Mouse (Mus musculus): Measurements from ENCODE around the gene Mlxip.

Gene Mlxip

DNA sequence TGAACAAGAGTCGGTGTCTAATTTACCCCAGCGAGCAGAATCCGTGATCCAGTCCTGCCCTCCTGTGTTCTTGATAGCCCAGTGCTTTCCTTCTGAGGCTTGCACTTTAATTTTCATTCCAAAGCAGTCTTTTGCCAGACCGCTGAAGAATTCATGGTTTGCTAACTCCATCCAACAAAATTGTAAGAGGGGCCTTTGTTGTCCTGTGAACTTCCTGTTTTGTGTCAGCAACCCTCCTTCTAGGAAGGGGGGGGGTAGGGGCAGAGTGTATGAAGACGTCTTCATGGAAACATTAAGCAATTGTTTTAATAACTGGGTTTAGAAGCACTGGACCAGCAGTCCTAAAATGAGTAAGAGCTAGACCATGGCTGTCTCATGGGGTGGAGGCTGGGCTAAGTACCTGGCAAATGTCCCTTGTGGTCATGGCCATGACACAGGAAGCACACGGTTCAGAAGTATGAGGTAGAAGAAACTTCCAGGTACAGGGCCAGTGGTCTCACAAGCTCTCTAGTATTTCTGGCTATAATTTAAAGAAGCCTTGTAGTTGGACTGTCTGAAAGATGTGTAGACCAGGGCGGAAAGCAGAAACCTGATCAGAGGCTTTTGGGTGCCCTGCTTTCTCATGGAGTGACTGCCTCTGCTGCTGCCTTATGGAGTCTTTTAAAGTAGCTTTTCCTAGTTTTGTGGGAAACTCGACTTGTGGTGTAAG lies 41.6 kb downstream of the Mlxip start:
- peak; percentile 35 to 60 for DNase-seq

DNA sequence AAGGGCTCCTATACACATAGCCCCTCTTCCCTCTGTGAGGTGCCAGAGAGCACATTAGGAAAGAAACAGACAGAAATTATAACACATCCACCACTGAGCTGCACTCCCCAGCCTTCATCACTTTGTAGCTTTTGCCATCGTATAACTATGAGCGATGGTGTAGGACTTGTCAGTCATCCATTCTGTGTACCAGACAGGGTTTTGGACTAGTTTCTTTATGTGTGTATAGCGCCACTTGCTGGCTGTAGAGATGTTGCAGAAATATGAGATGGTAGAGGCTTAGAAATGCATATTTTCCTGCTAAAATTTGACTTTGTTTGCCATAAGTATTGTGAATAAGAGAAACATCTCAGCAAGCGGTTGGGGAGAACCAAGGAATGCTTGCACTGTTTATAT lies 42.2 kb downstream of the Mlxip start:
- DNase-seq, result peak; percentile 64 to 68

DNA sequence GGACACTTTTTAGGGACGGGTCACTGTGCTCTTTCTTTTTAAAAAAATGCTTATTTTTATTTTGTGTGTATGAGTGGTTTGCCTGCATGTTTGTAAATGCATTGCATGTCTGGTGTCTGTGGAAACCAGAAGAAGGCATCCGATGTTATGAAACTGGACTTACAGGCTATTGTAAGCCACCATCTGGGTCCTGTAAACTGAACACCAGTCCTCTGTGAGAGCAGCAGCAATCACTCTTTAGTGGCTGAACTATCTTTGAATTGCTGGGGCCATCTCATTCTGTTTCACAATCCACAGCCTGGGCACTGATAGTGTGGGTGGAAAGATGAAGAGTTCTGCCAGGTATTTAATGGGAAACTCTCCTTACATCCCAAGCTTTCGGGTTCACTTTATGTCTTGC lies 43.8 kb downstream of the Mlxip start:
- no peak for DNase-seq

DNA sequence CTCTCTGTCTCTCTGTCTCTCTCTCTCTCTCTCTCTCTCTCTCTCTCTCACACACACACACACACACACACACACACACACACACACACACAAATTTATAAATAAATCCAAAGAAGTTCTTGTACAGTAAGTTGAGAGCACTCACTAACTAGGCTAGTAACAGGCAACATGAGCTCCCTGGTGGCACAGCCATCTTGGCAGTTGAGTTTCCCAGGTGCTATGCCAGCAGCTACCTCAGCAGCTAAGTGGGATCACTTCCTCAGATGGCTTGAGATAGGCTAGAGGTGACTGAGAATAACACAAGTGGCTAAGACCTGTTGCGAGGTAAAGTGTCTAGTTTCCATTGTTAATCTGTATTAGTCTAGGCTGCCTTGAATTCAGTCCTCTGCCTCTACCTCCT lies 44.7 kb downstream of the Mlxip start:
- no peak for DNase-seq

DNA sequence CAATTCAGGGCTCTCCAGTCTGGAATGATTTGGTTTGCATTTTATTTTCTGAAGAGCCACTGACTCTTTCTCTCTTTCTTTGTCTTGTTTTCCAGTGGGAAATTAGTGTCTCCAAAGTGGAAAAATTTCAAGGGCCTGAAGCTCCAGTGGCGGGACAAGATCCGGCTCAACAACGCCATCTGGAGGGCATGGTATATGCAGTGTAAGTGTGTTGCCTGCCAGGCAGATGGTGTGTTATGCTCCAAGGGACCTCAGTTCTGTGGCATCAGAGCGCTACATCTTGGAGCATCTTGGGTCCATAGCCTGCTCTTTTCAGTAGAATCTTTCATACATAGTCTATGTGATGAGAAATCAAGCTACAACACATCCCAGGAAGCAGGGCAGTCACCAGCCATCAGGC lies 45.3 kb downstream of the Mlxip start:
- peak; percentile 52 to 59 for DNase-seq

DNA sequence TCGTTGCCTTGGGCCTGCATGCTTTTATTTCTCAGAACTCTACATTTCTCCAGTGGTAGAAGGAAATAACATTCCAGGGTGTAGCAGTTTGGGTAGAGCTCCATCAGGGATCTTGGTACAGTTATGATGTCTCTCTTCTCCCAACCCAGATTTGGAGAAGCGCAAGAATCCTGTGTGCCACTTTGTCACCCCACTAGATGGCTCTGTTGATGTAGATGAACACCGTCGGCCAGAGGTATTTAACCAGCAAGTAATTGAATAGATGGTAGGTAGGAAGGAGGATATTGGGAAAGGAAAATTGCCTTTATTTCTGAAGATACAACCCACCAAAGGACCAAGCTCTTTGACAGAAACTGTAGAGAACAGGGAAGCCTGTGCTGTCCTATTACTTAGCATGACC lies 46.1 kb downstream of the Mlxip start:
- DNase-seq, result no peak

DNA sequence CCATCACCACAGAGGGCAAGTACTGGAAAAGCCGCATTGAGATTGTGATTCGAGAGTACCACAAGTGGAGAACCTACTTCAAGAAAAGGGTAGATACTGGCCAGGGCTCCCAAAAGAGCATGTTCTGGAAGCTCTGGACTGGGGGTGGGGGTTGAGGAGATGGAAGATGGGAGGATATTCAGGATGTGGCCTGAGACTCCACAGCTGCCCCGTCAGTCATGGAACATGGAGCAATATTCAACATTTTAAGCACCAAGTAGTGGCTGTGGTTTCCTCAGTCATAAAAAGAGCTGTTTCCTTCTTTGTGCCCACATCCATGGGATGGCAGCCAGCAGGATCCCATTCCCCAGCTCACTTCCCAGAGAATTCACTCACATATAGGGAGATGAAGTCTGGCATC lies 47.7 kb downstream of the Mlxip start:
- DNase-seq, result no peak

DNA sequence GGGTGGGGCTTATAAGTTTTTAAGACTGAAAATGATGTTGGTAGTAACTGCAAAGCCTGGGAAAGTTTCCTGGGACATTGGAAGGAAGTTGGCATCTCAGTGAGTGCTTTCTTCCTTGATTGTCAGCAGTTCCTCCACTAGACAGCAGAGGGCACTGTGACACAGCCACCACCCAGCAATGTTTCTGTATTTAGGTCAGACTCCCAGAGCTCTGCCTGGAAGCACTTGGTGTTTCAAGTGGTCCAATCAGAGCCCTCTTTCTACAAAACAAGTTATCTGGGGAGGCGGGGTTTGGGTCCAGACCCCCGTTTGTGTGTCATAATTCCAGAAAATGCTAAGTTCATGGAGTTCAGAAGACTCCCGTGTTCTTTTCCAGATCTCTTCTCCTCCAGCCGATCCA lies 49.5 kb downstream of the Mlxip start:
- peak; percentile 78 to 80 for DNase-seq

DNA sequence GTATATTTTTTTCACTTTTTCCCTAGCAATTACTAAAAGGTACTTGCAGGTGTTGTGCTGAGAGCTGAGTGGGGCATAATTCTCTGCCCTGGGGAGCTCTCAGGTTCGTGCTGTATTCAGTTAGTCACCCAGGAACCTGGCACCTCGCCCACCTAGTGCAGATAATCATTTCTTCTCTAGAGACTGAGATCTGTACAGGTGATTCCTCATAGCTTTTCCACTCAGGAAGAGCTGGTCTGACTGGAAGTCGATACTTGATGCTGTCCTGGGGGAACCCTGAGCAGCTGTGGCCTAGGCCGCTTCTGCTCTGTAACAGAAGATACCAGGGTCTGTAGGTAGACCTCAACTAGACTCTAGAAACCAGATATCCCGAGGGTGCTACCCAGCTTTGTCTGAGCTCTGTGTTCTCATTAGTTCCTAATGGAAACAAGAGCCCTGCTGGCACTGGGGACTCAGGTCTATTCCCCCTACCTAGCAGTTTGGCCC lies 50.3 kb downstream of the Mlxip start:
- no peak for DNase-seq

DNA sequence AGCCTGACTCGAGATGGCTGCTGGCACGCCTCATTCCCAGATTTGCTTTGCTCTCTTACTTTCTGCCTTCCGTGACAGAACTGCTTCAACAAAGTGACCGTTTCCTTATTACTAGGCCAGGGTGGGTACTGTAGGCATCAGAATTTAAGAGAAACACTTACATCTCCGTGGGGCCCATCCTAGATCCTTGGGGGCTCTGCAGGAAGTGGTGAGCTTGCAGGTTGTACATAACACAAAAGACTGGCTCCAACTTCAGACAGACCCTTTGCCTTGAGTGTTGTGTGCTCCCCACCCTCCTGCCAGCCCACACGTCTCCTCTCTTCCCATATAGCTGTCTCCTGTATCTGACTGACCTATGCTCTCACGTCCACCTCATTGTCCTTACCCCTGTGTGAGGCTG lies 57.3 kb downstream of the Mlxip start:
- no peak for DNase-seq

DNA sequence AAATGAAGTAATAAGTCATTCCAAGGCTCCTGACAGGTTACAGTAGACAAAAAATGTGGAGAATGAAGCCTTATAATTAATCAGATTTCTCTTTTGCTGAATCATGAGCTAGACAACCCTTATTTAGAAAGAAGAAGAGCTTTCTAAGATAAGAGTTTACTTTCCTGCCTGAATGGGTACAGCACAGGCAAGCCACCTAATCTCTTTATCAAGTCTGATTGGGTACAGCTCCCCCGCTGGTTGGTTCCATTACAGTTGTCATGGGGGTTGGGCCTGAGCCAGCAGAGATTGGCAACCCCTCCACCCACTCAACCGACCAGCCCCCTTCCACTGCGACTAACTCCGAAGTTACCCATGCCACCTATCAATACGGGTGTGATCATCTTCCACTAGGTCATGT lies 66.8 kb downstream of the Mlxip start:
- no peak for DNase-seq

DNA sequence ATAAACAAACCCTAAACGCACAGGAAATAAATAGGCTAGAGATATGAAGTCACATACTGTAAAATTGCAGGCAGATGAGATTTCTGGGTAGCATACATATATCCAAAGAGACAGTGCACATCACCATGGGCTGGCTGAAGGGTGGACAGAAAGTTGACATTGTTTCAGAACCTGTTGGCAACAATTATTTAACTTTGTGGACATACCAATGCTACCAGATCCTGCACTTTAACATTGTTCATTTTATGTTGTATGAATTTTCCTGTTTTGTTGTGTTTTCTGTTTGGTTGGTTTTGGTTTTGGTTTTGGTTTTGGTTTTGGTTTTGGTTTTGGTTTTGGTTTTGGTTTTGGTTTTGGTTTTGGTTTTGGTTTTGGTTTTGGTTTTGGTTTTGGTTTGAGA lies 70.0 kb downstream of the Mlxip start:
- DNase-seq, result no peak

DNA sequence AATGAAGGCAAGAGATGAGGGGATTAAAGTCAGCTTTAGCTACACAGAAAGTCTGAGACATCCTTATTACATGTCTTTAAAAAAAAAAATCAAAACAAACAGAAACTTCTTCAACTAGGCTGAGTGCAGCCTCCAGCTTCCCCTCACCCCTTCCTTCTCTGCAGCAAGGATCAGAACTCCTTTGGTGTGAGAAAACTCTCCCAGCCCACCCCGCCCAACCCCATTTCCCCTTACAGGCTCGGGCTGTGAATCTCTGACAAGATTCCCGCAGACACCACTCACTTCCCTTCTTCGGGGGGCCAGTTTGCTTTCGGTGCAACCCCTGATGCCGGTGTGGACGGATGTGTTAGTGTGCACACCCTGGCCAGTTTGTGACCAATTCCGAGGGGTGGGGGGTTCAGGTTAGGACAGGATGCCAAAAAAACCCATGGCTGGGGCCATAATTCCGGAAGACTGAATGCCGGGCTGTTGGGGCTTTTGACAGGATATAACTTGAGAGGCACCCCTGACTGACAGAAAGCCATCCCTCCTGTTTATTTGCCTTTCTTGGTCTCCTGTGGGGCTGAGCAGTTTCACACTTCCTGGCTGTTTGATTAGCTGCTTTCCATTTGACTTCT lies 76.3 kb downstream of the Mlxip start:
- peak in 1 of 2 experiments; percentile 5 for DNase-seq

DNA sequence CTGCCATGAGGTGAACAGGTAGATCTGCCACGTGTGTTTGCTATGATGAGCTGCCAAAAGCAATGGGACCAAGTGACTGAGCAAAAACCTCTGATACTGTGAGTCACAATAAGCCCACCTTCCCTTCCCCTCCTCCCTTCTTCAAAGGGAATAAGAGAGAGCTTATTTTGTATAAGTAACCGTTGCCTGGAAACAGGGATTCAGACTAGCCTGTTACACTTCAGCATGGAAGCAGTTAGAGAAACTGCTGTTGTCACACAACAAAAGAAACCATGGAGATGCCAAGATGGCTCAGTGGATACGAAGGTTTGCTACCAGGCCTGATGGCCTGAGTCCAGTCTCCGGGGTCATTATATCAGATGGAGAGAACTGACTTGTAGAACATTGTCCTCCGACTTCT lies 79.2 kb downstream of the Mlxip start:
- DNase-seq, result no peak

DNA sequence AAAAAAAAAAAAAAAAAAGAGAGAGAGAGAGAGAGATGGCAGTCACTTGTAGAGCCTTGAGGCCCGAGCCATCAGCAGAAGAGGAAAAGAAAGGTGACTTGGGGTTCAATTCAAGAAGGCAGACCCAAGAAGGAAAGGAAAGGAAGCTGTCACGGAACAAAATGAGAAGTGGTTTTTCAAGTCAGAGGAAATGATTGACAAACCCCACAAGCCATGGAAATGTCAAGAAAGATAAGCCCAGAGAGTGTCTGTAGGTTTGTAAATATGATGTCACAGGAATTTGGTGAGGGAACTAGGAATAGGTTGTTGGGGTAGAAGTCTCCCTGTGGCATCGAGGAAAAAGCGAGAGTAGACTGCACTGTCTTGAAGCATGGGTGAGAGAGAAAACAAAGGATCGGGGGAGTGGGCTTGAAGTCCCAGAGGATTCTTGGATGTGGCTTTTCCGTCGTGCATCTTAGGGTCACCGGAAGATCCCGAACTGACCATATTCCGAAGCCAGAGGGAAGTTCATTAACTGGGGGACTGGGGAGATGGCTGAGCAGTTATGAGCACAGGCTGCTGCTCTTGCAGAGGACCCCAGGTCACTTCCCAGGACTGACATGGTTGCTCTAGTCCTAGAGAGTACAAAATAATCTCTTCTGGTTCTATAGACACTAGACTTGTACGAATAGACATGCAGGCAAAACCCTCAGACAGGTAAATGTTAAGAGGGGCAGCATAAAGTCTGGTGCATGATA lies 93.2 kb downstream of the Mlxip start:
- no peak for DNase-seq

DNA sequence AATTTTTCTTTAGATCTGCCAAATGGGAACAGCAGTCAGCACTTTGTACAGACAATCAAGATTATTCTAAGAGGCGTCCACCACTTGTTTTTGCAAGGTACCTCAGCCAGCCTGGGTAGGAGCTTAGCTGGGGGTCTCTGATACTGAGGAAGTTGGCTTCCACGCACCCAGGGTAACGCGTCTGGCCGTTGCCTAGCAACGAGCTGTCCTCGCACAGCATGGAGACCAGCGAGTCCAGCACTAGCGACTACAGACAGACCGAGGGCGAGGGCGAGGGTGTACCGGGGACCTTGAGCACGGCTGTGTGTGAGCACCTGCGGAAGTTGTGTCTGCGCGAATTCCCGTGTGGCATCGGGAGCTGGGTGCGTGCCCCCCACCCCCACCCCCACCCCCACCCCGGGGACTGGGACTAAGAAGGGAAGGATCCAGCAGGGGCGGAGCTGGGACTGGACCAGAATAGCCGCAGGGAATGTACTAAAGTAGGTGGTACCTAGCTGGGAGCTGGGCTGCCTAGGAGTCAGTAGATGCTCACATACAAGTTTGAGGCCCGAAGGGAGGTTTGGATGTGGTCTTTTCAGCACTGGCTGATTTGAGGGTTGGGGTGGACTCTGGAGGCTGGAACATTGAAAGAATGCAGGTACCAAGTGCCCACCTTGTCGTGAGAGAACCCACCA lies 94.7 kb downstream of the Mlxip start, which contains the start of the genes Lrrc43 and Il31:
Gene Lrrc43 (plus strand): TSS at position 194 of the 674 bp plus-strand sequence.
Gene Il31 (minus strand): TSS at position 378 of the 674 bp plus-strand sequence.
- peak in 1 of 2 experiments; percentile 34 for DNase-seq

DNA sequence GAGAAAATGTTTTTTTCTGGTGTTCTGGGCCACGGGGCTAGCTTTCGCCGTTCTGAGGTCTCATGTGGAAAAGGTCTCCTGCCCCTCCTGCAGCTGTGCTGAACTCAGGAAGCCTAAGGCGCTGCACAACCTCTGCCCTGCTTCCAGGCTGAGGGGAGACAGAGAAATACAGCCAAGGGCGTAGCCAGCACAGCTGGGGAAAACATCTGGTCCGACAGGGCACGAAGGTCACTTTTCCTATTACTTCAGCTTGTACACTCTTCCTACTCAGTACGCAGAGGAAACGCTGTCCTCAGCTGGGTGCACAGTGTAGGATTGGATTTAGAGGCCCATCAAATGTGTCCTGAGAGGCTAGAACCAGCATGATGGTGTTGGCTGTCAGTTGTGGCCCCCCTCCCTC lies 95.3 kb downstream of the Mlxip start:
- DNase-seq, result no peak

DNA sequence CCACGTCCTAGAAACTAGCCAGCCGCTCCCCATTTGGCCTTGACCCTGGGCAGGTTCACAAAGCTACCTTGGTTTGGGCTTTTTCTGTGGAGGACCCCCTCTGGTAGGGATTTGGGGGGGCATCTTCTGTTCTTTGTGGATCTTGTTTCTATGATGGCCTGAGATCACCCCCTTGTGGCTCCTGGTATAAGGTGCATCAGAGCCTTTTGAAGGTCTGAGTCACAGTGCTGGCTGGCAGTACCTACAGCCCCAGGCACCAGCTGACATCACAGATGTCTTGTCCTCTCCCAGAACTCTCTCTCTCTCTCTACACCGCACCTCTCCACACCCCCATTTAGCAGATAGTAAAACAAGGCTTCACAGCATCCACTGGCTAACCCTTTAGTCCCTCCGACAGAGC lies 105.1 kb downstream of the Mlxip start:
- DNase-seq, result peak; percentile 30 to 50

DNA sequence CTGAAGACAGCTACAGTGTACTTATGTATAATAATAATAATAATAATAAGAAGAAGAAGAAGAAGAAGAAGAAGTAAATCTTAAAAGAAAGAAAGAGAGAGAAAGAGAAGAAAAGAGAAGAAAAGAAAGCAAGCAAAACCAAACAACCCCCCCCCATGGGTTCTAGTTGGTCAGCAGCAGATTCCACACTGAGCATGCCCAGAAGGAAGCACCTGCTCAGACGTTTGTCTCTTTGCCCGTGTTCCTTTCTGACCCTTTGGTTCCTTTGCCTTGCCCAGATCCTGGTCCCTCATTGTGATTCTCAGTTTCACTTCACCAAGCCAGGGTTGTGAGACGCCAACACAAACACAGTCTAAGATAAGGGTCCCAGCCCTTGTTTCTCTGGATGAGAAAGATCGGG lies 107.4 kb downstream of the Mlxip start:
- DNase-seq, result no peak
